Mouse (Mus musculus): ENCODE measurements at regions not wholly inside any gene's neighbourhood (a gene's known extent, or its start where the extent isn't known, plus 50 kb on each side); places are given as distances from the start of the nearest gene placed in this dataset.

- DNase-seq (ENCODE audit: extremely low read depth, low read depth): no peak
Observed at GRCm38 (mm10) chr5:83091483-83091882, 263.5 kb downstream of the Tecrl start.

GRCm38 (mm10) chr5:83054819-83055218 lies 300.2 kb downstream of the Tecrl start:
- DNase-seq (ENCODE audit: extremely low read depth, low read depth): no peak

- DNase-seq (ENCODE audit: extremely low read depth, low read depth): no peak
Observed at GRCm38 (mm10) chr5:83047214-83047613, 307.8 kb downstream of the Tecrl start.

- no peak for DNase-seq (ENCODE audit: extremely low read depth, low read depth)
Observed at GRCm38 (mm10) chr5:83029703-83030102, 325.3 kb downstream of the Tecrl start.

- no peak for DNase-seq (ENCODE audit: extremely low read depth, low read depth)
Observed at GRCm38 (mm10) chr5:83006038-83006437, 349.0 kb downstream of the Tecrl start.

- DNase-seq (ENCODE audit: extremely low read depth, low read depth): no peak
Observed at GRCm38 (mm10) chr5:82989056-82989455, 365.9 kb downstream of the Tecrl start.

GRCm38 (mm10) chr5:82969315-82969714 lies 385.7 kb downstream of the Tecrl start:
- DNase-seq (ENCODE audit: extremely low read depth, low read depth): no peak

- no peak for DNase-seq (ENCODE audit: extremely low read depth, low read depth)
Observed at GRCm38 (mm10) chr5:82966824-82967223, 388.2 kb downstream of the Tecrl start.

GRCm38 (mm10) chr5:82966180-82966579 lies 388.8 kb downstream of the Tecrl start:
- DNase-seq (ENCODE audit: extremely low read depth, low read depth): no peak

GRCm38 (mm10) chr5:82964513-82964912 lies 390.5 kb downstream of the Tecrl start:
- DNase-seq (ENCODE audit: extremely low read depth, low read depth): no peak

GRCm38 (mm10) chr5:82956012-82956411 lies 399.0 kb downstream of the Tecrl start:
- no peak for DNase-seq (ENCODE audit: extremely low read depth, low read depth)

- DNase-seq (ENCODE audit: extremely low read depth, low read depth): peak; percentile 49
Observed at GRCm38 (mm10) chr5:82947060-82947459, 407.9 kb downstream of the Tecrl start.

- no peak for DNase-seq (ENCODE audit: extremely low read depth, low read depth)
Observed at GRCm38 (mm10) chr5:82939786-82940185, 415.2 kb downstream of the Tecrl start.

- DNase-seq (ENCODE audit: extremely low read depth, low read depth): no peak
Observed at GRCm38 (mm10) chr5:82899347-82899746, 455.6 kb downstream of the Tecrl start.

- DNase-seq (ENCODE audit: extremely low read depth, low read depth): no peak
Observed at GRCm38 (mm10) chr5:82898912-82899311, 456.1 kb downstream of the Tecrl start.

- no peak for DNase-seq (ENCODE audit: extremely low read depth, low read depth)
Observed at GRCm38 (mm10) chr5:82898389-82898788, 456.6 kb downstream of the Tecrl start.

- no peak for DNase-seq (ENCODE audit: extremely low read depth, low read depth)
Observed at GRCm38 (mm10) chr5:82869264-82869663, 485.7 kb downstream of the Tecrl start.

GRCm38 (mm10) chr5:82864347-82864746 lies 490.6 kb downstream of the Tecrl start:
- no peak for DNase-seq (ENCODE audit: extremely low read depth, low read depth)

- DNase-seq (ENCODE audit: extremely low read depth, low read depth): no peak
Observed at GRCm38 (mm10) chr5:82825327-82825726, 529.7 kb downstream of the Tecrl start.

GRCm38 (mm10) chr5:82793197-82793596 lies 561.8 kb downstream of the Tecrl start:
- no peak for DNase-seq (ENCODE audit: extremely low read depth, low read depth)

All from MEL-GATA-1-ER (cell line).